Mouse (Mus musculus): ENCODE measurements at regions not wholly inside any gene's neighbourhood (a gene's known extent, or its start where the extent isn't known, plus 50 kb on each side); places are given as distances from the start of the nearest gene placed in this dataset.

DNA sequence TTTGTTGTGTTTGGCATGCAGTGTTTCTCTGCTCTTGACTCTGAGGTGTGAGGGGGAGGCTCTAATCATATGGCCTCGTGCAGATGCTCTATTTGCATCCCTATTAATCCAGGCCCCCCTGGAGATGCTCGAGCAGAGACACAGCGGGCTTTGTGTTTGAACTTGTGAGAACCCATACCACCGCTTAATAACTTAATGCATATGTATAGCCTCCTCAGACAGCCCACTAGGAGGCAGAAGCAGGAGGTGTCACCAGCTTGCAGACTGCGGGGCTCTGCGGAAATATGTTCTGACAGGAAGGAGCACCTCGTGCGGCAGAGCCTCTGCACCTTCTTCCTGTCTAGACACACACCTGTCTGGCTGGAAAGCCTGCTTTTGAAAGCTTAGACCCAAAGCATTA lies 113.7 kb downstream of the Barhl2 start:
- DNase-seq (ENCODE audit: low read depth in 1 of 2, low spot score in 2 of 2): no peak
- no peaks in the 10 kb centered on the region for H3K36me3 ChIP-seq (ENCODE audit: control insufficient read depth, insufficient read depth, low read length)

DNA sequence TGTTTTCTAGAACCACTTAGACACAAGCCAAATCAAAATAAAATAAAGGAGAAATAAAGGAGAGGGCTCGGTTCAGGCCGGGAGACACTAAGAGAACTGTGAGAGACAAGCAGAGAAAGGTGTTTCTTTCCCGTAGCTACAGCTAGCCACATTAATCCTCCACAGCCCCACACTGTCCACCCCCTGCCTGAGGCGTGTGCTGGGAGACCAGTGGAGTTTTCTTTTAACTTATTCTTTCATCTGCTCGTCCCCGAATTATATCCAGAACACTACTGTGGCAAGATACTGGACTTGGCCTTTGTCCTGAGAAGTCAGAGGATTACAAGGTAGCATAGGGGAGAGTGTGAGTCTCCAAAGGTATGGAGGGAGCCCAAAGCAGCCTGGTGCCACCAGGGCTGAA lies 114.4 kb downstream of the Barhl2 start:
- no peak overlapping the region for H3K27ac ChIP-seq (ENCODE audit: insufficient read depth, low read length)
- no peak overlapping the region for H3K4me3 ChIP-seq (ENCODE audit: extremely low read depth, insufficient read depth, insufficient read length)
- H3K36me3 ChIP-seq (ENCODE audit: control insufficient read depth, insufficient read depth, low read length): no peaks in the 10 kb centered on the region
- no peak for DNase-seq (ENCODE audit: low read depth in 1 of 2, low spot score in 2 of 2)
- no peaks in the 10 kb centered on the region for H3K4me1 ChIP-seq (ENCODE audit: control insufficient read depth, insufficient read depth, insufficient read length)
- 48% methylated on average over 6 of the region's 6 CpGs for whole genome bisulfite sequencing
- no peaks in the 10 kb centered on the region for H3K27me3 ChIP-seq (ENCODE audit: control insufficient read depth, insufficient read depth, low read length)
- no peak for TF ChIP-seq POLR2A (IDR thresholded peaks at IDR 0.05; ENCODE audit: low read depth, low read length)
- TF ChIP-seq CTCF (IDR thresholded peaks at IDR 0.05; ENCODE audit: extremely low read depth, insufficient read depth, insufficient read length, insufficient replicate concordance): no peak

More for the DNA sequence above, 113.7 kb downstream of the Barhl2 start:
- Histone ChIP-seq H3K27me3 (ENCODE audit: control insufficient read depth, insufficient read depth, low read length) (no peaks in the 10 kb centered on the region), H3K27ac (ENCODE audit: insufficient read depth, low read length) (no peak overlapping the region), H3K4me1 (ENCODE audit: control insufficient read depth, insufficient read depth, insufficient read length) (no peaks in the 10 kb centered on the region), H3K4me3 (ENCODE audit: extremely low read depth, insufficient read depth, insufficient read length) (no peak overlapping the region)
- WGBS: 13% methylated on average over 8 of the region's 8 CpGs
- TF ChIP-seq POLR2A (IDR thresholded peaks at IDR 0.05; ENCODE audit: low read depth, low read length) (no peak), CTCF (IDR thresholded peaks at IDR 0.05; ENCODE audit: extremely low read depth, insufficient read depth, insufficient read length, insufficient replicate concordance) (no peak)

DNA sequence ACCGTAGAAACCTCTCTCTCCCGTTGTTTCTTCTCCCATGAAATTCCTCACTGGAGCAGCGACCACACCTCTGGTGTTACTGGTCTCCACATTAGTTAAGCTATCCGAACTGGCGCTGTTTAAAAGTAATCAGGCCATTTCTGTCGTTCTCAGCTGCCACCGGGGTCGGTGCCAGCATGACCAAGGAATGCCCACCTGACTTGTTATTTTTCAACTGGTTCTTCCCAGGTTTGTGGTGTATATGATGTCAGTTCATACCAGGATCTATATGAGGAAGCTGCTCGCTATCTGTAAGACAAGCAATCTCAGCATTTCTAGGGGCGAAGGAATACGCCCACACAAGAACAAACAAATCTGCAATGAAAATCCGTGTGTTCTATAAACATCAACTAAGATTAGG lies 116.6 kb downstream of the Barhl2 start:
- 69% methylated on average over 12 of the region's 12 CpGs for WGBS

GRCm38 (mm10) chr5:106335639-106336038 lies 122.3 kb downstream of the Barhl2 start:
- WGBS: 90% methylated on average over 11 of the region's 11 CpGs

More for the DNA sequence above, 116.6 kb downstream of the Barhl2 start:
- DNase-seq (ENCODE audit: low read depth in 1 of 2, low spot score in 2 of 2): no peak
- Histone ChIP-seq H3K27me3 (ENCODE audit: control insufficient read depth, insufficient read depth, low read length) (no peaks in the 10 kb centered on the region), H3K36me3 (ENCODE audit: control insufficient read depth, insufficient read depth, low read length) (no peaks in the 10 kb centered on the region), H3K4me3 (ENCODE audit: extremely low read depth, insufficient read depth, insufficient read length) (no peak overlapping the region), H3K4me1 (ENCODE audit: control insufficient read depth, insufficient read depth, insufficient read length) (no peaks in the 10 kb centered on the region), H3K27ac (ENCODE audit: insufficient read depth, low read length) (no peak overlapping the region)
- TF ChIP-seq POLR2A (IDR thresholded peaks at IDR 0.05; ENCODE audit: low read depth, low read length) (no peak), CTCF (IDR thresholded peaks at IDR 0.05; ENCODE audit: extremely low read depth, insufficient read depth, insufficient read length, insufficient replicate concordance) (no peak)

DNA sequence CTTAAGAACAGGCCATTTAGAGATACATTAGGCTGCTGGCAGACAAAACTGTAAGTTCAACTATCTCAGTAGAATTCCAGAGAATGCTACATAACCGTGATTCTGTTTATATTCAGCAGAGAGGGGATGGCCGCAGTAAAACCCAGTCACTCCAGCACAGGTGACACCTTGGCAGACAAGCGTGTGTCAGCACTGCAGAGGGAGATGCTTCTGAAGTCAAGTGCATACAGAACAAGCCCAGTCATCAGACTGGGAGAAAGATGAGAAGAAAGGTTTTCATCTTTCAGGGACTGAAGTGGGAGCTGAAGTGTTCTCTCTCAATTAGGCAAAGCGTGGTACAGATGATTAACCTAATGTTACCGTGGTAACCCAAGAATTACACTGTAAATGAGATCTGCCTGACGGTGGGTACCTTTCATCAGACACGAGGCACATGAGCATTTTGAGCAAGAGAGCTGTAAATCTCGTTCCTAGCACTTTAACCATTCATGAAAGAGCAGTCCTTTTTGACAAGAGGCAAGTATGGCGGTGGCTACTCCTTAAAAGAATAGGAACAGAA lies 130.3 kb downstream of the Barhl2 start:
- Histone ChIP-seq H3K36me3 (ENCODE audit: control insufficient read depth, insufficient read depth, low read length) (no peaks in the 10 kb centered on the region), H3K4me3 (ENCODE audit: extremely low read depth, insufficient read depth, insufficient read length) (no peak overlapping the region), H3K27me3 (ENCODE audit: control insufficient read depth, insufficient read depth, low read length) (no peaks in the 10 kb centered on the region), H3K27ac (ENCODE audit: insufficient read depth, low read length) (no peak overlapping the region), H3K4me1 (ENCODE audit: control insufficient read depth, insufficient read depth, insufficient read length) (no peaks in the 10 kb centered on the region)
- no peak for TF ChIP-seq CTCF (IDR thresholded peaks at IDR 0.05; ENCODE audit: extremely low read depth, insufficient read depth, insufficient read length, insufficient replicate concordance)
- no peak for TF ChIP-seq POLR2A (IDR thresholded peaks at IDR 0.05; ENCODE audit: low read depth, low read length)
- WGBS: 75% methylated on average over 9 of the region's 9 CpGs
- no peak for DNase-seq (ENCODE audit: low read depth in 1 of 2, low spot score in 2 of 2)

More at GRCm38 (mm10) chr5:106335639-106336038, 122.3 kb downstream of the Barhl2 start:
- Histone ChIP-seq H3K4me1 (ENCODE audit: control insufficient read depth, insufficient read depth, insufficient read length) (no peaks in the 10 kb centered on the region), H3K27ac (ENCODE audit: insufficient read depth, low read length) (no peak overlapping the region), H3K27me3 (ENCODE audit: control insufficient read depth, insufficient read depth, low read length) (no peaks in the 10 kb centered on the region), H3K36me3 (ENCODE audit: control insufficient read depth, insufficient read depth, low read length) (no peaks in the 10 kb centered on the region), H3K4me3 (ENCODE audit: extremely low read depth, insufficient read depth, insufficient read length) (no peak overlapping the region)
- TF ChIP-seq POLR2A (IDR thresholded peaks at IDR 0.05; ENCODE audit: low read depth, low read length): no peak
- TF ChIP-seq CTCF (IDR thresholded peaks at IDR 0.05; ENCODE audit: extremely low read depth, insufficient read depth, insufficient read length, insufficient replicate concordance): no peak
- DNase-seq (ENCODE audit: low read depth in 1 of 2, low spot score in 2 of 2): no peak

DNA sequence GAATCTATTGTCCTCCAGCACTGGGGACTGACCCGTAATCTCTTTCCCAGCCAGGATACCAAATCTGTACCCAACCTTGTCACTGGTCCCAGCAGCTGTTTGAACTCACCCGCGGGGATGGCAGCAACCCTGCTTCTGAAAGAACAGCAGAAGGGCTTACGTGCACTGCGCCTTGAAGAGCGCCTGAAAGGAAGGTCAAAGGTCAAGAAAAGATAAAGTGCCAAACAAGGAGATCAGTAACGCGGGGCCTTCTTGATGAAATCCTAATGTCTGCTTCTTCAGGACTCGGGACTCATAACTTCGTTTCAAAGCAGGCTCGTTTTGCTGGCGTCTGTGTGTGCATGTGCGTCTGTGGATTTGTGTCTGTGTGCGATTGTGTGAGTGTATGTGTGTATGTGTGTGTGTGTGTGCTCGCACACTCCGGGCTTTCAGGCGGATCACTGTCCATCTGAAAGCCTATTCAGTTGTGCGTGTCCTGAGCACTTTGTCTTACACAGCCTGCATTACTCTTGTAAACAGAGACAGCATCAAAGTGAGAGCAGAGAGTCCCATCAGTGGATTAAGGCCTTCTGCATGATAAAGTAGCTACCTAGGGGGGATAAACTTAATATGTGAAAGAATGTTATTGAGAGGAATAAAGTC lies 135.3 kb downstream of the Barhl2 start:
- Histone ChIP-seq H3K27ac (ENCODE audit: insufficient read depth, low read length) (no peak overlapping the region), H3K4me3 (ENCODE audit: extremely low read depth, insufficient read depth, insufficient read length) (no peak overlapping the region), H3K36me3 (ENCODE audit: control insufficient read depth, insufficient read depth, low read length) (no peaks in the 10 kb centered on the region), H3K4me1 (ENCODE audit: control insufficient read depth, insufficient read depth, insufficient read length) (no peaks in the 10 kb centered on the region), H3K27me3 (ENCODE audit: control insufficient read depth, insufficient read depth, low read length) (no peaks in the 10 kb centered on the region)
- WGBS: 82% methylated on average over 18 of the region's 18 CpGs
- no peak for DNase-seq (ENCODE audit: low read depth in 1 of 2, low spot score in 2 of 2)
- no peak for TF ChIP-seq CTCF (IDR thresholded peaks at IDR 0.05; ENCODE audit: extremely low read depth, insufficient read depth, insufficient read length, insufficient replicate concordance)
- TF ChIP-seq POLR2A (IDR thresholded peaks at IDR 0.05; ENCODE audit: low read depth, low read length): no peak

GRCm38 (mm10) chr5:106321426-106321825 lies 136.5 kb downstream of the Barhl2 start:
- DNase-seq (ENCODE audit: low read depth in 1 of 2, low spot score in 2 of 2): no peak
- TF ChIP-seq POLR2A (IDR thresholded peaks at IDR 0.05; ENCODE audit: low read depth, low read length) (no peak), CTCF (IDR thresholded peaks at IDR 0.05; ENCODE audit: extremely low read depth, insufficient read depth, insufficient read length, insufficient replicate concordance) (no peak)
- no peaks in the 10 kb centered on the region for H3K4me1 ChIP-seq (ENCODE audit: control insufficient read depth, insufficient read depth, insufficient read length)
- H3K4me3 ChIP-seq (ENCODE audit: extremely low read depth, insufficient read depth, insufficient read length): no peak overlapping the region
- 54% methylated on average over 5 of the region's 5 CpGs for WGBS
- no peaks in the 10 kb centered on the region for H3K36me3 ChIP-seq (ENCODE audit: control insufficient read depth, insufficient read depth, low read length)
- no peak overlapping the region for H3K27ac ChIP-seq (ENCODE audit: insufficient read depth, low read length)
- H3K27me3 ChIP-seq (ENCODE audit: control insufficient read depth, insufficient read depth, low read length): no peaks in the 10 kb centered on the region

Data from spleen, adult 2 months (tissue).